Mouse (Mus musculus): Measurements from ENCODE around the gene Fam160a1.

DNA sequence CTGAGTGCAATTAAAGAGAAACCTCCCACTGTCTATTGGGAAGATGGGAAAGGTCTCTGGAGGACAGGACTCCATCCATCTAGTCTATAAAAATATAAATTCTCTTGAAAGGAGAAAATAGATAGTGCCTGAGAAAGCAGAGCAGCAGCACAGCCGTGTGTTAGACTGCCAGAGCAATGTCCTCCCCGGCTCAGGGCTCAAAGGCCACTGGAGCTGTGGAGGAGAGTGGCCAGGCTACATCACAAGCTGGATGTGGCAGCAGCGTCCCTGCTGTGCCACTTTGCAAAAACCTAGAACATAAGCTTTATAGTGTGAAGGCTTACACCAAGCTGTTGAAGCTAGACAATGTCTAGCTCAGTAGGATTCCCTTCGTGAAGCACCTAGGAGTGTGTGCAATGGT, 67.7 kb downstream of the Fam160a1 start:
- TF ChIP-seq POLR2A (IDR thresholded peaks at IDR 0.05; ENCODE audit: borderline replicate concordance, insufficient read depth, low read length) (no peak), CTCF (IDR thresholded peaks at IDR 0.05; ENCODE audit: borderline replicate concordance, insufficient read depth, low read depth, low read length) (no peak)

All from cerebellum, adult 2 months (tissue).